Mouse (Mus musculus) ovary, postnatal 14 days (tissue): Measurements from ENCODE around the gene Sparcl1.

Source experiments
- DNase-seq: peaks from one replicate; pipeline ENCODE4 v3.0.0; 2022; ENCODE audit warnings: low spot score

Sparcl1 gene

DNA sequence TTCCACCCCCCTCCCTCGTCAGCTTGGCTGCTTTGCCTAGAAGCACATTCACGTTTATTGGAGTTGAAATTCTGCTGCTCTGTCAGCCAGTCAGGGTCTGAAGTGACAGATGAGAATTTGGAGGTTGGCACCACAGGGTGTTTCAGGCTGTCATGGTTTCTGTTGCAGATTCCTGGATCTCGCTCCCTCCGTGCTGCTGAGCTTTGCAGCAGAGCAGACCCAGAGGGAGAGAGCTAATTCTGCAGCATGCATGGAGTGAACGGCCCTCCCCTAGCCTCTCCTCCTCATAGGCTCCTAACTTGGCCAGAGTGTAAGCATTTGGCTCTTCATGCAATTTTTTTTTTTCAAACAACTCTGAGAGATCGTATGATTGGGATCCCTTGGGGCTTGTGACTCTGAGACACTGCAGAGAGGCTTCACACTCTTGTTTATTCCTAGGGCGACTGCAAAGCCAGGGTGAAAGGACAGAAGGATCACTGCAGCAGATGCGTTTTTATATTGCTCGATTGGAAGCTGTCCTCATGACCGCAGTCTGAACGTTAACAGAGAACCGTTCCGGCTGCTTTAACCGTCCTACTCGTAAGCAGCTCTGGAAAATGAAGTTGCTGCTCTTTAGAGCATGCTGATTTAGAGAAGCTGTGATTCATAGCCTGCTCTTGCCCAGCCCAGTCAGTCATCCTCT is at the start of gene Sparcl1:
TSS of gene Sparcl1 (minus strand) at position 243 of the 682 bp plus-strand sequence.
- no peak for DNase-seq

DNA sequence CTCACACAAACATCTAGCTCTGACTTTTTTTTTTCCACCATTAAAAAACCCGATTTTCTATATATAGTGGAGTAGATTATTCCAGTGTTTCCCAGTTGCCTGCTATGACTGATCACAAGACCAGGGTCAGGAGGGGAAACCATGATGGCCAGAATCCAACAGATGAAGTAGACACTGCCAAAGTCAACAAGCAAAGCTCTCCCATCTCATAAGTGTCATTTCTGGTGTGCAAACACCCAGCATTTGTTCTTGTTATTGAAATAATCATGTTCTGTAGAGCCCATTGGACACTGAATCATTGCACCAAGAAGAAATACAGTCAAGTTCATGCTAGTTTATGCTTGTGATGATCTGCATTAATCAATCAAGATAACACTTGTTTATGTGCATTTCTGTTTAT is 47.9 kb upstream of the Sparcl1 start:
- no peak for DNase-seq

- DNase-seq = no peak
These were observed 47.0 kb upstream of the Sparcl1 start for GRCm38 (mm10) chr5:104160581-104160980.

- DNase-seq = no peak
These were observed 45.0 kb upstream of the Sparcl1 start for GRCm38 (mm10) chr5:104158332-104159052.

GRCm38 (mm10) chr5:104157701-104158100 is 44.2 kb upstream of the Sparcl1 start:
- DNase-seq = no peak

- DNase-seq = no peak
These were observed 36.7 kb upstream of the Sparcl1 start for GRCm38 (mm10) chr5:104150196-104150595.

GRCm38 (mm10) chr5:104149349-104149748 is 35.8 kb upstream of the Sparcl1 start:
- DNase-seq = no peak

DNA sequence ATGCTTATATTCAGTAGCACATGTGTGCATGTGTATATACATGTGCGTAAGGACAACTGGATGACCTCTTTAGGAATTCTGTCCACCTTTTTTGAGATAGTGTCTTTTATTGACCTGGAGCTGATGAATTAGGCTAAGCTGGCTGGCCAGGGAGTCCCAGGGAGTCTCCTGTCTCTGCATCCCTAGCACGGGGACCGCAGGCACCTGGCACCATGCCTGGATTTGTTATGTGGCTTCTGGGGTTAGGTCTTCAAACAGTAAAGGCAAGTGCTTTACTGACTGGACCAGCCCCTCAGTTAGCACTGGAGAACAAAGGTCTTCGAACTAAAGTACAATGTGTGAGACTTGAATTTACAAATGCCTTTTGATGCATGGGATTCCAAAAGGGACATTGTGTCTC is 30.5 kb upstream of the Sparcl1 start:
- DNase-seq = no peak

- no peak for DNase-seq
These were observed 27.5 kb upstream of the Sparcl1 start for GRCm38 (mm10) chr5:104141067-104141466.

- DNase-seq = no peak
These were observed 24.5 kb upstream of the Sparcl1 start for GRCm38 (mm10) chr5:104137920-104138541.

- no peak for DNase-seq
These were observed 20.2 kb upstream of the Sparcl1 start for GRCm38 (mm10) chr5:104133752-104134151.

DNA sequence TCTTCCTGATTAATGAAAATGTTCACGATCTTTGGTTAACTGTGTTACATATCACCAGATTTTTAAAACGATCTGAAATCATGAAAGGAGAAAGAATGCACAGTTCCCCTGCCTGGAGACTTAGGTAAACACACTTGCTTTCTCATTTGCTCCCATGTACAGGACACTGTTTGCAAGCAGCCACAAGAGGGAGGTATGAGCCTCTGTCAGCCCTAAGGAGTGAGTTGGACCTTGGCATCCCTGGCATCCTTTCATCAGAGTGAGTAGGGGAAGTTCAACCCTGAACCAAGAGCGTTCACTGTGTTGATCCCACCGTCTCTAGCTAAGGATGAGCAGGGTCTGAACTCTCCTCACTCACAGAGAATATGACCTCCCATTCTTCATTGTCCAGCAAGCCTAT is 18.0 kb upstream of the Sparcl1 start:
- no peak for DNase-seq

- DNase-seq = no peak
These were observed 17.4 kb upstream of the Sparcl1 start for GRCm38 (mm10) chr5:104130891-104131290.

DNA sequence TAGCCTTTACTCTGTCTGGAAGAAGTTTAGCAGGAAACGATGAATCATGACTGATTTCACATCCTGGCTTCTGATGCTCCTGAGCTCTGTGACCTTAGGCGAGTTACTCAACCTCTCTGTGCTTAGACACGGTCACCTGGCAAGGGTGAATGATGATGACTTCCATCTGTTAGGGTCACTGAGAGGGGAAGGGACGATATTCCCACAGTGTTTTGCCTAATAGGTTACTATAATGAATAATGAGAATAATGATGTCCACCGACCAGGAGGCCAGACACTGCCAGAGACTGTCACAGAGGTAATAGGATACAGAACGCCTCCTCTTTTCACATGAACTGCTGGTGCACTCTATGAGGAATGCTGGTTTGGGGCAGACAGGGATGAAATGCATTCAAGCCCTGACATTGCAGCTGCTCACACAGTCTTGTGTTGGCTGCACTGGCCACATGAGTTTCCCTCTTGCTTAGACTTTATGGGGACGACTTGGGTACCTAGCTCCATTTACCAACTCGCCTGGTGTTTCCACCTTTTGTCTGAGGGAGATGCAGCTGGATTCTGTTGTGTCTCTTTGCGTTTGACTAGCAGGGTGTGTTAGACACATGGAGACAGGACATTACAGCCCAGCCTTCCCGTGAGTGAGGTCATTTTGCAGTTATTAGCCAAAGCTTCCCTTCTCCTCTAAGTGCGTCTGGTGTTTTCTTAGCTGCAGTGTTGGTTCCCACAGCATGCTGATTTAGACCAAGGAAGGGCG is 14.9 kb upstream of the Sparcl1 start:
- no peak for DNase-seq

GRCm38 (mm10) chr5:104127351-104127750 is 13.8 kb upstream of the Sparcl1 start:
- no peak for DNase-seq

DNA sequence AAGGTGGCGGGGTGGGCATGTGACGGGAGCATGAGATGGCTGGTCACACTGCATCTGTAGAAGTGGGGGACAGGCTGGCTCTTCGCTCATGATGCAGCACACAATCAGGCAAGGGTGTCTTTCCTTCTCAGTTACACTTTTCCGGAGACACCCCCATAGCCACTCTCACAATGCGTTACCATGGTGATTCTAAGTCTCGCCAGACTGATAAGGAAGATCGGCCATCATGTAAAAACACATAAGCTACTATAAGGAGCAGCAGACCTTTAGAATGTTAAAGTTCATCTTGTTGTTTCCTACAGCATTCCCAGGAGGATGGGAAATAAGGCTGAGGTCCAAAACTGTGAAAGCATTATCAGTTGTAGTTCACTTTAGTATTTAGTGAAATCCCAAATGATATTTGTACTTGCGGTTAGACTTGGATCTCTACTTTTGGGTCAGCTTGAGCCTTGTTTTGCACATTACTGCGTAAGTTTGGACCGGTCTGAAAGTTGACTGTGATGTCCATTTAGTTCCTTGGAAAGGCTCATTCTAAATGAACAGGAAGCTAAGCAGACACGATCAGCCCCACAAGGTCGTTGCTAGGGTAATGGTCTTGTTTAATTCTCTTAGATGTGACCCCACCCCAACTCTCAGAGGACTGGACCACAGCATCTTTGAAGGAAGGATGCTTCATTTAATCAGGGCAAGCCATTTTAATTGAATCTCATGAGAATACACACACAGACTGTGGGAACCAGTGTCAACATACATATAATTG is 13.2 kb upstream of the Sparcl1 start:
- DNase-seq = no peak

GRCm38 (mm10) chr5:104124016-104124658 is 10.6 kb upstream of the Sparcl1 start:
- DNase-seq = no peak

DNA sequence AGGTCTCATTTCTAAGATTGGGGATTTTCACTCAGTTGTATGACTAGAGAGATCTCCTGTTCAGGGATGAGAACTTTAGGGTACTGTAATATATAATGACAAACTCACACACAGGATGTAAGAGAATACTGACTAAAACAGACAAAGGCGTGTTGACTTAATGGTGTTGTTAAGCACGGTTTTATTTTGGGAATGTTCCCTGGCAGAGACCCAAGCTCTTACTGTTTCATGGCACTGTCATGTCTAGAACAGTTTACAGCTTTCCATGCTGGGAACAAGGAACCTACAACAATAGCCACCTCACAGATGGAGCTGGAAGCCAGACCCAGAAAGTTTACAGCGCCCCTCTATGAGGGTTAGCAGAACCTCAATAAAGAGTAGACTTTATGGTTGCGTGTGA is 2.4 kb upstream of the Sparcl1 start:
- no peak for DNase-seq

GRCm38 (mm10) chr5:104115118-104115517 is 1.6 kb upstream of the Sparcl1 start:
- no peak for DNase-seq

GRCm38 (mm10) chr5:104112511-104112910 is 1.0 kb downstream of the Sparcl1 start:
- DNase-seq = no peak

DNA sequence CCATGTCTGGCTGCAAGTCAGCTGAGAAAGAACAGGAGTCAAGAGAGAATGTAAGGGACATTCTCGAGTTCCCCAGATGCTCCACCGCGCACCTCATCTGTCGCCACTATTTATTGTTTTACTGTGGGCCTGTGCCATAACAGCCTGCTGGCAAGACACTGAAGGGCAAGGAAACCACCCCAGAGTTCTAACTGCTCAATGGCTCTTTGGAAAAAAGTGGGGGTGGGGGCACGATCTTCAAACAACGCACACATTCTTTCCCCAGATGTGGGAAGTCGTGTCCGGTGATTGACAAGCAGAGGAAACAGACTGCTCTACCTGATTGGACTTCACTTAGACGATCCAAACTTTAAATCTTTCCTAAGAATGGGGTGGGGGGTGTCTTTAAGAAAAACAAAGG is 1.5 kb downstream of the Sparcl1 start:
- DNase-seq = no peak
